Mouse (Mus musculus) midbrain, embryonic 10.5 days (tissue): ENCODE results near the gene Atp5j2. TPM values are rescaled to one million over a fixed set of nuclear protein-coding genes. Genes with fewer than 3 reads are reported as not detected.
"Not testable (repeated sequence)": the region's sequence is repeated elsewhere in the genome, so short reads cannot be mapped to it uniquely, and the experiment has no call there.

ENCODE experiments used
- DNase-seq: peaks from one replicate; pipeline ENCODE4 v3.0.0-alpha.2; 2017; ENCODE audit warnings: low spot score
- H3K27ac ChIP-seq: fragments of 300-500 bp; sonication (generic); replicated peaks from 2 replicates; pipeline ENCODE4 v1.5.1; 2016; ENCODE audit warnings: mild to moderate bottlenecking
- H3K27me3 ChIP-seq: fragments of 300-500 bp; sonication (generic); 2 replicates; pipeline ENCODE4 v1.6.1; 2016; ENCODE audit warnings: low read depth, mild to moderate bottlenecking; ENCODE audit not compliant: poor library complexity, severe bottlenecking
- H3K36me3 ChIP-seq: fragments of 300-500 bp; sonication (generic); 2 replicates; pipeline ENCODE4 v1.6.1; 2016; ENCODE audit warnings: mild to moderate bottlenecking, moderate library complexity
- H3K4me1 ChIP-seq: fragments of 300-500 bp; sonication (generic); 2 replicates; pipeline ENCODE4 v1.6.1; 2016
- H3K4me3 ChIP-seq: fragments of 300-500 bp; sonication (generic); 2 replicates; pipeline ENCODE4 v1.5.1; 2016; ENCODE audit warnings: mild to moderate bottlenecking, moderate library complexity
- H3K9me3 ChIP-seq: fragments of 300-500 bp; sonication (generic); replicated peaks from 2 replicates; pipeline ENCODE4 v1.6.1; 2016; ENCODE audit warnings: mild to moderate bottlenecking
- WGBS: fragments of 180-500 bp; shearing (Covaris S2); methylation state at CpG from one replicate; pipeline ENCODE4 v1.1.7; 2016; 5-methylcytosine and 5-hydroxymethylcytosine counted together
- polyA plus RNA-seq: library from polyadenylated mRNA; unstranded; fragments of >200 nt; fragmentation: Nextera tagmentation; extraction: Ambion mirVana; gene quantifications from 2 replicates; pipeline ENCODE4 v1.2.1, GENCODE M21; 2016

Gene Atp5j2
- polyA plus RNA-seq, 1 experiment from 2014 or later, result 536 TPM

GRCm38 (mm10) chr5:145213505-145213904 lies 21.6 kb upstream of the Atp5j2 start:
- peaks cover 82% of the 10 kb centered on the region for H3K36me3 ChIP-seq
- no peaks in the 10 kb centered on the region for H3K4me1 ChIP-seq
- DNase-seq, result no peak
- H3K9me3 ChIP-seq, result no peaks in the 10 kb centered on the region
- no peaks in the 10 kb centered on the region for H3K27me3 ChIP-seq
- no peak overlapping the region for H3K4me3 ChIP-seq
- WGBS, result 88% methylated on average over 3 of the region's 3 CpGs
- no peak overlapping the region for H3K27ac ChIP-seq

DNA sequence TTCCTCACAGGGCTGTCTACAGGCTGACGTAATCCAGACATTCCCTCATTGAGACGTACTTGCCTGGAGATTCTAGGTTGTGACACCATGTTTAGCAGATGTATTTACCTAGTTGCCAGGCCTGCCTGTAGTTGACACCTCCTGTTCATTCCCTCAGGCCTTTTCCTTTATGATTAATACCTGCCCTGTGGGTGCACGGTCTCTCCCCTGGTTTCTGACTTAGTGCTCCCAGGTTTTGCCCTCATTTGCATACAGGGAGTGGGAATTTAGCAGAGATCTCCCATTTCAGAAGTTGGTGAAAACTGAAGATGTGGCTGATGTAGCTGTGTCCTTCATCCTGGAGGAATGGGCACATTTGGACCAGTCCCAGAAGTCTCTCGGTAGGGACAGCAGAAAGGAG lies 20.4 kb upstream of the Atp5j2 start:
- 93% methylated on average over 4 of the region's 4 CpGs for WGBS
- DNase-seq, result no peak
- H3K27me3 ChIP-seq, result no peaks in the 10 kb centered on the region
- no peak overlapping the region for H3K27ac ChIP-seq
- no peaks in the 10 kb centered on the region for H3K4me1 ChIP-seq
- no peaks in the 10 kb centered on the region for H3K9me3 ChIP-seq
- H3K36me3 ChIP-seq, result peaks cover 84% of the 10 kb centered on the region
- no peak overlapping the region for H3K4me3 ChIP-seq

DNA sequence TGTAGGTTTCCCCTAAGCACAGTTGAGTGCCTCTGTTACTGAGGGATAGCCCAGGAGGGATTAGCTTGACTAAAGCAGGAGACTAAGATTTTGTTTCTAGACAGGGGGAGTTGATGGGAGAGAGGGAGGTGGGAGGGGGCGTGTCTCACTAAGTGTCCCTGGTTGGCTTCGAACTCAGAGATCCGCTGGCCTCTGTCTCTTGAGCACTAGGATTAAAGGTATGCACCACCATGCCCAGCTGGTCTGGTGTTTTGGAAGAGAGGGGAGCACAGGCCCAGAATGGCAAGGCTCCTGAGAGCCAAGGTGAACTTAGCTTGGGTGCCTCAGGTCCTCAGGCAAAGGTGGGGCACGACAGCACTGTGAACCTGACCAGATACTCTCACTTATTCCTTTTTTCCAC lies 19.5 kb upstream of the Atp5j2 start:
- Histone ChIP-seq H3K4me3 (no peak overlapping the region), H3K9me3 (no peaks in the 10 kb centered on the region), H3K27ac (no peak overlapping the region), H3K27me3 (no peaks in the 10 kb centered on the region), H3K36me3 (peaks cover 91% of the 10 kb centered on the region), H3K4me1 (no peaks in the 10 kb centered on the region)
- no peak for DNase-seq
- WGBS, result 94% methylated on average over 4 of the region's 4 CpGs

DNA sequence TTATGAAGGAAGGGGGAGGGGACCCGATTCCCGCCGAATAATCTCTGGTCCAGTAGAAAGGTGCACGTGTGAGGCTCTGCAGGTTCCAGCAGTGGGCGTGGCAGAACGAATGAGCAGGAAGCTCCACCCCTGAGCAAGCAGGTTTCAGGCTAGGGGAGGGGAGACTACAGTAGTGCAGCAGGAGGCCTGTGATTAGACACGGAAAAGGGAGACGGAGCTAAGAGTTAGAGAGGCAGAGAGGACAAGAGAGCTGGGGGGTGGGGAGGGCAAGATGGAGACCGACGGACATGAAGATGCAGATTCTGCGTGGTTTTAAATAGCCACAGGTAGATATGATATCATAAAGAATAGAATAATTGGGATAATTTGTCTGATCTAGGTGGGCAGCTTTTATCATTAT lies 16.5 kb upstream of the Atp5j2 start:
- not testable (repeated sequence) for H3K9me3 ChIP-seq, DNase-seq, H3K27me3 ChIP-seq, H3K4me3 ChIP-seq, H3K27ac ChIP-seq
- peaks cover 16% of the 10 kb centered on the region for H3K4me1 ChIP-seq
- WGBS, result 45% methylated on average over 11 of the region's 11 CpGs
- H3K36me3 ChIP-seq, result peaks cover 66% of the 10 kb centered on the region

DNA sequence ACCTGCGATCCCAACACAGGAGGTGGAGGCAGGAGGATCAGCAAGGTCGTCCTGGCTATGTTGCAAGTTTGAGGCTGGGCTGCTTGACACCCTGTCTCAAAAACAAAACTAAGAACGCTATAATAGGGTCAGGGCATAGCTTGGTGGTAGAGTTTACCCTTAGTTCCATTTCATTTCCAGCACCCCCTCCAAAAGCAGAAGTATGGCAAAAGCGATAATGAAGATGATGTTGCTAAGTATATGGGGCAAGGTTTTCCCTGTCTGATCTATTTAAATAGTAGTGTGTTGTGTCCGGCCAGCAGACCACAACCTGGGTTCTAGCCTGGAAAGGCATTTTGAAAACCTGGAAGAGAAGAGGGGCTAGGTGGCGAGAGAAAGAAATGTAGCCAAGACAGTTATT lies 16.1 kb upstream of the Atp5j2 start:
- 89% methylated on average over 6 of the region's 6 CpGs for WGBS

DNA sequence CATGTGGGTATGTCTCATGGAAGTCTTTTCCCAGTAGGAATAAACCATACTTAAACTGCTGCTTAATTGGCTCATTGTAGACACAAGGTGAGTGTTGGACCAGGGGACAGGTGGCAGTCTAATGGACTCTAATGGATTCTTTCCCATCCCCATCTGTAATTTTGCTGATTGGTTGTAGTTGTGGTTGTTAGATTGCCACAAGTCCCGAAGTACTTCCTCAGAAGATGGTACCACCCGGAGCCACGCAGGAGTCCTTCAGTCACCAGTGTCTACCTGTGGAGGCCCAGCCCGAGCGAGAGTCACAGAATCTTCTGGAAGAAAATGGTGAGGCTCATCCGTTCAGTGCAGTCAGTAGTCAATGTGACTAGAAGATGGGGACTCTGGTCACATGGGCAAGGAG lies 15.5 kb upstream of the Atp5j2 start:
- DNase-seq, result no peak
- WGBS, result 94% methylated on average over 6 of the region's 6 CpGs
- peaks cover 56% of the 10 kb centered on the region for H3K36me3 ChIP-seq

More for the DNA sequence above, 16.1 kb upstream of the Atp5j2 start:
- Histone ChIP-seq H3K36me3 (peaks cover 62% of the 10 kb centered on the region), H3K4me1 (peaks cover 16% of the 10 kb centered on the region), H3K27me3 (no peaks in the 10 kb centered on the region), H3K27ac (no peak overlapping the region), H3K9me3 (no peaks in the 10 kb centered on the region), H3K4me3 (no peak overlapping the region)
- DNase-seq, result no peak

DNA sequence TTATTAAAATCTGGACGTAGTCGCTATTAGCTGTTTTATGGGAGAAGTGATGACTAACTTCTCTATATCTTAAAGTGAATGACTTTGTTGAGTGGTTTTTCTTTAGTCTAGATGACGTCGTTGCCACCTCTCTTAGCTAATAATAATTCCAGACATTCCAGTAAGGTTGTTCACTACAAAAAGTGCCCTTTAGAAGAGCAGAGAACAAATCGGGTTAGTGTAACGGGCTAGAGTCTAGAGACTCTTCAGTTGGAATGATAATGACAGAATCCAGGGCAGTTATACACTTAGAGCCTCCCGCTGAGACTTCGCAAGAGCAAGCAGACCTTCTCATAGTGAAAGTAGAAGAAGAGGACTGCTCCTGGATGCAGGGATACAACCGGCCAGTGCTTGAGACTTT lies 13.2 kb upstream of the Atp5j2 start:
- Histone ChIP-seq H3K27me3 (no peaks in the 10 kb centered on the region), H3K9me3 (no peaks in the 10 kb centered on the region), H3K4me1 (peaks cover 28% of the 10 kb centered on the region), H3K36me3 (peaks cover 32% of the 10 kb centered on the region), H3K4me3 (peak overlapping the region; percentile 71), H3K27ac (no peak overlapping the region)
- 26% methylated on average over 9 of the region's 9 CpGs for WGBS
- no peak for DNase-seq

More for the DNA sequence above, 15.5 kb upstream of the Atp5j2 start:
- no peaks in the 10 kb centered on the region for H3K27me3 ChIP-seq
- no peak overlapping the region for H3K4me3 ChIP-seq
- no peak overlapping the region for H3K27ac ChIP-seq
- H3K9me3 ChIP-seq, result no peaks in the 10 kb centered on the region
- H3K4me1 ChIP-seq, result peaks cover 16% of the 10 kb centered on the region

DNA sequence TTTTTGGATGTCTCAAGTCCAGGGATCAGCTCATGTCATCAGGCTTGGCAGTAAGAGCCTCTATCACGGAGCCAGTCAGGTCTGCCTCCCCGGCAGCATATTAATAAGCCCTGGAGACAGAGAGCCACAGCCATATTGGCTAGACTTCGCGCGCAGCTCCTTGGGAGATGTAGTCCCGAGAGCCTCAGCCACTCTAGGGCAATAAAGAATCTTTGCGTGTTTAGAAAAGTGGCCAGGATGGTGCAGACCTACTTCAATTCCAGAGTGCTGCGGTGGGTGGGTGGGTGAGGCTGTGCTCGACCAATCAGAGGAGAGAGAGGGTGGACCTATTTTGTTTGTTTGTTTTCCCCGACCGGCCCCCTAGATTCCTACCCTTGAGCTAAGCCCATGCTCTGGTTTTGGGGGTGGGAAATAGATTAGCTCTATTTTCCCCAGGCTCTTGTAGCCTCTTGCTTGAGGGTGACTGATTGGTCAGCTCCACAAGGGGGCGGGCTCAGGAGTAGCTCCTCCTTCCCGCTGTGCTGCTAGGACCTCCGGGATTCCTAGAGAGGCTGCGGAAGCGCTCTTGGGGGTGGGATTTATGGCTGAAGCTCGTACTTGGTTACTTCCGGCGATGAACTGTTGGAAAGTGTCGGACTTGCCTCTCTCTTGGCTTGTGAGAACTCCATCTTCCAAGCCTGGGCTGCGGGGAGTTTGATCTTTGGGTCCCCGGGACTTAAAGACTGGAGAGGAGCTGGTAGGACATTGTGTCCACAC lies 12.3 kb upstream of the Atp5j2 start, which contains the start of gene Zkscan5:
Gene Zkscan5 (plus strand): TSS at position 627 of the 756 bp plus-strand sequence.
- DNase-seq, result peak; percentile 98
- Histone ChIP-seq H3K36me3 (peaks cover 23% of the 10 kb centered on the region), H3K27ac (peak within 1 kb of the TSS; percentile 85), H3K27me3 (no peaks in the 10 kb centered on the region), H3K4me3 (peak within 1 kb of the TSS; percentile 71), H3K4me1 (peaks cover 28% of the 10 kb centered on the region), H3K9me3 (no peaks in the 10 kb centered on the region)
- WGBS, result under 1% methylated on average over 22 of the region's 22 CpGs

DNA sequence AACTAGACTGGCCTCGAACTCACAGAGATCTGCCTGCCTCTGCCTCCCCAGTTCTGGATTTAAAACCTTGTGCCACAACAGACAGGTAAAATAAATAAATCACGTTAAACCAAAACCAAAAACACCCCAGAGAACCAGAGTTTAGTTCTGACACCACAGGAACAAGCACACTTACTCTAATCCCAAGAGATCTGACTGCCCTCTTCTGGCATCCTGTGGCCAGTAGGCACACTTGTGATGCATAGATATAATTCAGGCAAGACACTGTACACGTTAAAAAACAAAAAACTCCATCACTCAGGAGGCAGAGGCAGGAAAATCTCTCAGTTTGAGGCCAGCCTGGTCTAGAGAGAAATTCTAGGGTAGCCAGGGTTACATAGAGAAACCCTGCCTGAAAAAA lies 10.6 kb upstream of the Atp5j2 start:
- Histone ChIP-seq H3K27ac (no peak overlapping the region), H3K4me3 (no peak overlapping the region), H3K27me3 (no peaks in the 10 kb centered on the region), H3K9me3 (no peaks in the 10 kb centered on the region), H3K36me3 (peaks cover 12% of the 10 kb centered on the region), H3K4me1 (peaks cover 28% of the 10 kb centered on the region)
- 50% methylated on average over 3 of the region's 3 CpGs for WGBS
- DNase-seq, result no peak

- peak within 1 kb of the TSS; percentile 83 for H3K4me3 ChIP-seq
- no peaks in the 10 kb centered on the region for H3K9me3 ChIP-seq
- peak within 1 kb of the TSS; percentile 76 for H3K27ac ChIP-seq
- H3K36me3 ChIP-seq, result 0 out of 2 replicates have a peak, but pooled peaks cover 3% of the 10 kb centered on the region
- DNase-seq, result peak; percentile 79
- no peaks in the 10 kb centered on the region for H3K27me3 ChIP-seq
- 1% methylated on average over 37 of the region's 37 CpGs for WGBS
- H3K4me1 ChIP-seq, result peaks cover 28% of the 10 kb centered on the region
Measured at GRCm38 (mm10) chr5:145201321-145201991, 9.6 kb upstream of the Atp5j2 start, which contains the start of gene Zkscan14. Gene Zkscan14 (minus strand): TSS chr5:145201868.

- H3K9me3 ChIP-seq, result no peaks in the 10 kb centered on the region
- 77% methylated on average over 7 of the region's 7 CpGs for WGBS
- peak overlapping the region; percentile 83 for H3K4me3 ChIP-seq
Measured at GRCm38 (mm10) chr5:145200387-145200786, 8.5 kb upstream of the Atp5j2 start.

DNA sequence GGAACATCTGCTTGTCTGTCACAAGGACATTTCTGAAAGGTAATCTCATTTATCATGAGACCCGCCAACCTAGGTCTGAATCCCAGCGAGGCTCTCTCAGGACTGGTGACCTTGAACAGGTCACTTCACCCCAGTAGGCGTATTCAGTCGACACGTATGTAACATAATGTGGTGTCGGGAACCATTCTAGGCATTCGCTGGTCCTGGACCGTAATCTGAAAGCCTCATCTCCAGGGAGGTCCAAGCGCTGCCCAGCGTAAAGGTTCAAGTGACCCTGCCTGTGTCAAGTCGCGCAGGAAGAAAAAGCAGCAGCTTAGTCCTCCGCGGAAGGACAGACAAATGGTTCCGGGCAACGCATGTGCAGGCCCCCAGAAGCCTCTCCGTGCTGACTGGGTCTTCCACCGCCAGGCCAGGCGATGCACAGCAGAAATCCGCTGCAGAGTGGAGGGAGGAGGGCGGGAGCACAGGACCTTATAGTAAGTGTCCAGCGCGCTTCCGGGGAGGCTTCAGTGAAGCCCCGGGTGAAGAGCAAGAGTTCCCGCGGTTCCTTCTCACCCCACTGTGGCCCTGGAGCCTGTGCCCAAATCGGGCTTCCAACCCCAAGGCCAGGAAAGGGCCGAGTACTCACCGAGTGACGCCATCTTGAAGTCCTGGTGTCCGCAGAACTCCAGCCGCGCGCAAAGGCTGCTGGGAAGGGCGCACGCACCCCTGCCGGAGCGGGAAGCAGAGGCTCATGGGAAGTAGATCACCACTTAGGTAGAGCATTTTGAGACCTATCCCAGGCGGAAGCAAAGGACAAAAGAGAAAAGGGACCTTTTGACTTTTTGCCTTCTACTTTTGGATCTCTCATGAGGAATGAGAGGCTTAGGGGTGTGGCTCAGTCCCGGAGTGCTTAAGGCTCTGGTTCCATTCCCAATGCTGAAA lies 725 bp downstream of the Atp5j2 start:
- Histone ChIP-seq H3K36me3 (peaks cover 57% of the 10 kb centered on the region), H3K4me1 (peaks cover 24% of the 10 kb centered on the region), H3K27ac (peak overlapping the region; percentile 97), H3K4me3 (peak overlapping the region; percentile 91), H3K27me3 (no peaks in the 10 kb centered on the region), H3K9me3 (no peaks in the 10 kb centered on the region)
- WGBS, result under 1% methylated on average over 41 of the region's 41 CpGs
- peak; percentile 91 for DNase-seq

More at GRCm38 (mm10) chr5:145200387-145200786, 8.5 kb upstream of the Atp5j2 start:
- peaks cover 21% of the 10 kb centered on the region for H3K4me1 ChIP-seq
- no peak for DNase-seq
- H3K27ac ChIP-seq, result no peak overlapping the region
- H3K36me3 ChIP-seq, result peaks cover 10% of the 10 kb centered on the region
- H3K27me3 ChIP-seq, result no peaks in the 10 kb centered on the region
